Mouse (Mus musculus): ENCODE measurements around the gene Slc25a54.

The Slc25a54 gene

GRCm38 (mm10) chr3:109123531-109123981 lies 43.3 kb downstream of the Slc25a54 start:
- in situ Hi-C loops (cut with MboI, MseI), result no loop called here

GRCm38 (mm10) chr3:109124091-109124490 lies 43.8 kb downstream of the Slc25a54 start:
- in situ Hi-C loops (cut with MboI, MseI), result no loop called here

- in situ Hi-C loops (cut with MboI, MseI), result loop anchor here (25.0 kb wide), 1 partner anchor 1112 kb away; no protein-coding TSS in a partner anchor
Observed at GRCm38 (mm10) chr3:109125531-109125930, 45.3 kb downstream of the Slc25a54 start.

GRCm38 (mm10) chr3:109129768-109130167 lies 49.5 kb downstream of the Slc25a54 start:
- in situ Hi-C loops (cut with MboI, MseI), result loop anchor here (25.0 kb wide), 1 partner anchor 1108 kb away; no protein-coding TSS in a partner anchor

GRCm38 (mm10) chr3:109132966-109133365 lies 52.7 kb downstream of the Slc25a54 start:
- in situ Hi-C loops (cut with MboI, MseI), result loop anchor here (25.0 kb wide), 1 partner anchor 1104 kb away; no protein-coding TSS in a partner anchor

- in situ Hi-C loops (cut with MboI, MseI), result loop anchor here (25.0 kb wide), 1 partner anchor 1103 kb away; no protein-coding TSS in a partner anchor
Observed at GRCm38 (mm10) chr3:109134036-109134435, 53.8 kb downstream of the Slc25a54 start.

- in situ Hi-C loops (cut with MboI, MseI), result loop anchor here (25.0 kb wide), 1 partner anchor 1102 kb away; no protein-coding TSS in a partner anchor
Observed at GRCm38 (mm10) chr3:109135352-109135751, 55.1 kb downstream of the Slc25a54 start.

GRCm38 (mm10) chr3:109152561-109152960 lies 72.3 kb downstream of the Slc25a54 start:
- in situ Hi-C loops (cut with MboI, MseI), result loop anchor here (5.0 to 10.0 kb wide), 3 partner anchors 35 to 542 kb away; no protein-coding TSS in a partner anchor

GRCm38 (mm10) chr3:109153410-109153809 lies 73.1 kb downstream of the Slc25a54 start:
- in situ Hi-C loops (cut with MboI, MseI), result loop anchor here (5.0 to 10.0 kb wide), 3 partner anchors 36 to 541 kb away; no protein-coding TSS in a partner anchor

GRCm38 (mm10) chr3:109155926-109156669 lies 75.8 kb downstream of the Slc25a54 start:
- in situ Hi-C loops (cut with MboI, MseI), result loop anchor here (10.0 kb wide), 1 partner anchor 539 kb away; no protein-coding TSS in a partner anchor

- in situ Hi-C loops (cut with MboI, MseI), result loop anchor here (10.0 kb wide), 1 partner anchor 537 kb away; no protein-coding TSS in a partner anchor
Observed at GRCm38 (mm10) chr3:109157481-109157880, 77.2 kb downstream of the Slc25a54 start.

GRCm38 (mm10) chr3:109164088-109164487 lies 83.8 kb downstream of the Slc25a54 start:
- in situ Hi-C loops (cut with MboI, MseI), result no loop called here

- in situ Hi-C loops (cut with MboI, MseI), result no loop called here
Observed at GRCm38 (mm10) chr3:109164644-109165043, 84.4 kb downstream of the Slc25a54 start.

- in situ Hi-C loops (cut with MboI, MseI), result no loop called here
Observed at GRCm38 (mm10) chr3:109165214-109165829, 85.1 kb downstream of the Slc25a54 start.

All from T-helper 1 cell (primary cell).